27 mouse cellular contexts compared by ENCODE assay signal in the genomic region with DNA sequence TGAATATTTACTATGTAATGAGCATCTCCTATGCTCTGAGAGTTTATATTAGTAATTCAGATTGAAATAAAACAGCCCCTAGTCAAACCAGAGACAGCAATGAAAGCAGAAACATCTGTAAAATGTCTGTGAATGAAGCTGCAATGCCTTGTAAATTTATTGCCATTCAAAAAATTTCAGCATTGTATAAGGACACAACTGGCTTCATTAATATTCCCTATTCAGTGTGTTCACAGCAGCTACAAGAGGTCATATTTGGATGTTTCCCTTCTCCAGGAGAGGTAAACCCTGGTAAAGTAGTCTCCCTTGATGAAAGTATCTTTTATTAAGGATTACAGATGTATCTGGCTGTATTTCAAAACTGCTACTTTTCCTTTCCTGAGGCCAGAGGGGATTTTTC.
A peak's percentile ranks its signal among the peaks of the same experiment; 100 is the strongest.
DNase-seq lines count a peak whose midpoint lies in the region; ATAC-seq and TF ChIP-seq lines count a peak whose summit lies in the region.
"Had no signal": no experiment of that assay in that cellular context is flagged by ENCODE, and none has a peak within 500 bp of the region (broad histone marks: within the 10 kb centered on the region; RNA-seq: fewer than 3 reads in every experiment).

No protein-coding gene starts in this region.

- no peaks in the 10 kb centered on the region for H3K4me1 ChIP-seq in intestine, embryonic 14.5 days (replicated peaks; ENCODE audit: control insufficient read depth, insufficient read depth, low read length)
- no peaks in the 10 kb centered on the region for H3K4me1 ChIP-seq in intestine, postnatal 0 days (replicated peaks; ENCODE audit: control insufficient read depth, insufficient read depth, low read length)
- H3K4me1 ChIP-seq in lung, embryonic 14.5 days (ENCODE audit: insufficient read depth) = no peaks in the 10 kb centered on the region
- 0 out of 2 replicates have a peak, but pooled peaks cover 3% of the 10 kb centered on the region for H3K4me1 ChIP-seq in limb, embryonic 14.5 days (ENCODE audit: control insufficient read depth, insufficient read depth, low read length)
- H3K4me1 ChIP-seq in stomach, embryonic 15.5 days = no peaks in the 10 kb centered on the region
- H3K4me1 ChIP-seq: embryonic facial prominence, embryonic 12.5 days; forebrain, embryonic 15.5 days; heart, embryonic 12.5 days; heart, embryonic 15.5 days; hindbrain, embryonic 10.5 days; hindbrain, embryonic 13.5 days had no signal

- no peak for DNase-seq in intestine, embryonic 14.5 days (ENCODE audit: low spot score)
- DNase-seq in lung, embryonic 14.5 days = peak; percentile 3
- DNase-seq in lung, postnatal 36 days = no peak
- peak; percentile 72 for DNase-seq in limb, embryonic 14.5 days (ENCODE audit: low spot score)
- DNase-seq in spleen, adult 12 weeks (ENCODE audit: low spot score) = no peak
- DNase-seq: adrenal gland, postnatal 36 days; B cell, adult 2 months; cerebellum, adult 18-20 months; cerebellum, adult 9-10 months; cerebellum, postnatal 14 days; gastrocnemius, postnatal 25 days; heart, adult 18-20 months; heart, postnatal 10 days; heart, postnatal 36 days had no signal

- peak overlapping the region; percentile 38; the same call in 1 of the 2 replicates for H3K27ac ChIP-seq in intestine, embryonic 14.5 days (ENCODE audit: low read depth)
- H3K27ac ChIP-seq in intestine, postnatal 0 days (ENCODE audit: low read depth, low read length) = no peak overlapping the region
- 0 out of 2 replicates have a peak overlapping the region, but pooled peaks have one; percentile 10 for H3K27ac ChIP-seq in lung, embryonic 14.5 days (ENCODE audit: low read depth)
- no peak overlapping the region for H3K27ac ChIP-seq in limb, embryonic 14.5 days (replicated peaks; ENCODE audit: low read depth, low read length)
- H3K27ac ChIP-seq in stomach, embryonic 15.5 days = peak overlapping the region; percentile 11; the same call in 1 of the 2 replicates
- H3K27ac ChIP-seq: embryonic facial prominence, embryonic 12.5 days; forebrain, embryonic 12.5 days; forebrain, embryonic 15.5 days; heart, embryonic 15.5 days; hindbrain, embryonic 10.5 days; hindbrain, embryonic 13.5 days had no signal

- no peak overlapping the region for H3K4me2 ChIP-seq in intestine, embryonic 14.5 days (ENCODE audit: low read length)
- H3K4me2 ChIP-seq in intestine, postnatal 0 days (replicated peaks; ENCODE audit: low read depth) = no peak overlapping the region
- H3K4me2 ChIP-seq in lung, embryonic 14.5 days = no peak overlapping the region
- H3K4me2 ChIP-seq in limb, embryonic 14.5 days (replicated peaks; ENCODE audit: low read depth, low read length, severe bottlenecking) = no peak overlapping the region
- H3K4me2 ChIP-seq in stomach, embryonic 15.5 days = no peak overlapping the region
- H3K4me2 ChIP-seq: embryonic facial prominence, embryonic 12.5 days; forebrain, embryonic 12.5 days; forebrain, embryonic 15.5 days; heart, embryonic 12.5 days; heart, embryonic 15.5 days; hindbrain, embryonic 13.5 days had no signal

- TF ChIP-seq POLR2A in limb, embryonic 14.5 days (IDR thresholded peaks at IDR 0.05; ENCODE audit: borderline replicate concordance, extremely low read depth, insufficient read depth, insufficient read length) = no peak

- H3K9ac ChIP-seq in intestine, embryonic 14.5 days (ENCODE audit: low read length) = no peak overlapping the region
- H3K9ac ChIP-seq in intestine, postnatal 0 days (ENCODE audit: low read depth, low read length) = no peak overlapping the region
- H3K9ac ChIP-seq in lung, embryonic 14.5 days = no peak overlapping the region
- H3K9ac ChIP-seq in limb, embryonic 14.5 days (ENCODE audit: low read depth, low read length, severe bottlenecking) = no peak overlapping the region
- no peak overlapping the region for H3K9ac ChIP-seq in stomach, embryonic 15.5 days
- H3K9ac ChIP-seq: embryonic facial prominence, embryonic 12.5 days; forebrain, embryonic 12.5 days; forebrain, embryonic 15.5 days; heart, embryonic 12.5 days; heart, embryonic 15.5 days; hindbrain, embryonic 13.5 days had no signal

- no peaks in the 10 kb centered on the region for H3K9me3 ChIP-seq in intestine, embryonic 14.5 days (ENCODE audit: control insufficient read depth, low read length)
- no peaks in the 10 kb centered on the region for H3K9me3 ChIP-seq in intestine, postnatal 0 days (ENCODE audit: control insufficient read depth)
- no peaks in the 10 kb centered on the region for H3K9me3 ChIP-seq in lung, embryonic 14.5 days (ENCODE audit: low read depth, low read length)
- H3K9me3 ChIP-seq in limb, embryonic 14.5 days (ENCODE audit: control insufficient read depth, low read length) = 0 out of 2 replicates have a peak, but pooled peaks cover 3% of the 10 kb centered on the region
- no peaks in the 10 kb centered on the region for H3K9me3 ChIP-seq in stomach, embryonic 15.5 days
- H3K9me3 ChIP-seq: embryonic facial prominence, embryonic 12.5 days; forebrain, embryonic 12.5 days; forebrain, embryonic 15.5 days; G1E; heart, embryonic 15.5 days; hindbrain, embryonic 10.5 days; hindbrain, embryonic 13.5 days had no signal

- no peak for TF ChIP-seq CTCF in intestine, postnatal 0 days (IDR thresholded peaks at IDR 0.05; ENCODE audit: low read depth)
- no peak for TF ChIP-seq CTCF in lung, embryonic 14.5 days (IDR thresholded peaks at IDR 0.05; ENCODE audit: low read depth)

- no peaks in the 10 kb centered on the region for H3K27me3 ChIP-seq in intestine, embryonic 14.5 days (replicated peaks; ENCODE audit: control insufficient read depth, insufficient read depth, low read length)
- no peaks in the 10 kb centered on the region for H3K27me3 ChIP-seq in intestine, postnatal 0 days (replicated peaks; ENCODE audit: control insufficient read depth, insufficient read depth, low read length)
- H3K27me3 ChIP-seq in lung, embryonic 14.5 days (ENCODE audit: insufficient read depth, low read length) = no peaks in the 10 kb centered on the region
- no peaks in the 10 kb centered on the region for H3K27me3 ChIP-seq in limb, embryonic 14.5 days (ENCODE audit: control insufficient read depth, insufficient read depth, low read length)
- H3K27me3 ChIP-seq in stomach, embryonic 15.5 days (replicated peaks) = no peaks in the 10 kb centered on the region
- H3K27me3 ChIP-seq: CH12.LX; embryonic facial prominence, embryonic 12.5 days; forebrain, embryonic 12.5 days; forebrain, embryonic 15.5 days; heart, embryonic 12.5 days; heart, embryonic 15.5 days; hindbrain, embryonic 13.5 days; Patski had no signal

- H3K36me3 ChIP-seq in intestine, embryonic 14.5 days (ENCODE audit: control insufficient read depth, insufficient read depth, low read length) = no peaks in the 10 kb centered on the region
- no peaks in the 10 kb centered on the region for H3K36me3 ChIP-seq in intestine, postnatal 0 days (ENCODE audit: control insufficient read depth, insufficient read depth)
- H3K36me3 ChIP-seq in lung, embryonic 14.5 days (ENCODE audit: insufficient read depth) = no peaks in the 10 kb centered on the region
- no peaks in the 10 kb centered on the region for H3K36me3 ChIP-seq in limb, embryonic 14.5 days (ENCODE audit: control insufficient read depth, insufficient read depth, low read length)
- H3K36me3 ChIP-seq in stomach, embryonic 15.5 days = no peaks in the 10 kb centered on the region
- H3K36me3 ChIP-seq: embryonic facial prominence, embryonic 12.5 days; forebrain, embryonic 12.5 days; forebrain, embryonic 15.5 days; G1E; heart, embryonic 12.5 days; heart, embryonic 15.5 days; hindbrain, embryonic 10.5 days; hindbrain, embryonic 13.5 days had no signal

- no peak for ATAC-seq in intestine, embryonic 14.5 days (replicated peaks; ENCODE audit: low FRiP score, low TSS enrichment, low read depth)
- ATAC-seq in intestine, postnatal 0 days = no peak
- ATAC-seq in lung, embryonic 14.5 days (ENCODE audit: insufficient read depth) = 0 out of 2 replicates have a peak, but pooled peaks have one; percentile 11
- peak; percentile 67 for ATAC-seq in limb, embryonic 14.5 days (ENCODE audit: low FRiP score, low read depth)
- peak; percentile 4; the same call in 1 of the 2 replicates for ATAC-seq in stomach, embryonic 15.5 days (ENCODE audit: insufficient read depth, low FRiP score, low read depth)
- ATAC-seq: forebrain, embryonic 15.5 days; Patski had no signal

- no peak overlapping the region for H3K4me3 ChIP-seq in intestine, embryonic 14.5 days (ENCODE audit: low read depth, low read length)
- H3K4me3 ChIP-seq in intestine, postnatal 0 days (ENCODE audit: low read depth, low read length) = no peak overlapping the region
- H3K4me3 ChIP-seq in lung, embryonic 14.5 days (ENCODE audit: low read depth, low read length) = no peak overlapping the region
- no peak overlapping the region for H3K4me3 ChIP-seq in limb, embryonic 14.5 days (replicated peaks; ENCODE audit: low read length)
- no peak overlapping the region for H3K4me3 ChIP-seq in stomach, embryonic 15.5 days (replicated peaks)
- H3K4me3 ChIP-seq: embryonic facial prominence, embryonic 12.5 days; erythroblast, embryonic 14.5 days; forebrain, embryonic 12.5 days; forebrain, embryonic 15.5 days; heart, embryonic 12.5 days; heart, embryonic 15.5 days; hindbrain, embryonic 10.5 days; hindbrain, embryonic 13.5 days had no signal

Comparison
In these comparisons a context has a peak if more than half of its experiments do, and no peak if none do; other contexts are left out.
1. DNase-seq: peak in lung, embryonic 14.5 days (single experiment) and limb, embryonic 14.5 days (single experiment); none in intestine, embryonic 14.5 days (single experiment), lung, postnatal 36 days (single experiment) and spleen, adult 12 weeks (single experiment).
2. H3K27ac ChIP-seq: peak in intestine, embryonic 14.5 days (single experiment), lung, embryonic 14.5 days (single experiment) and stomach, embryonic 15.5 days (single experiment); none in intestine, postnatal 0 days (single experiment) and limb, embryonic 14.5 days (single experiment).
3. ATAC-seq: peak in lung, embryonic 14.5 days (single experiment), limb, embryonic 14.5 days (single experiment) and stomach, embryonic 15.5 days (single experiment); none in intestine, embryonic 14.5 days (single experiment) and intestine, postnatal 0 days (single experiment).